Mouse (Mus musculus) hindbrain, embryonic 16.5 days (tissue): ENCODE measurements around the gene Tox2. TPM values are rescaled to one million over a fixed set of nuclear protein-coding genes. Genes with fewer than 3 reads are reported as not detected.

Experiments used
- ATAC-seq: fragments of 200-750 bp; cut with Nextera tagmentation; 2 replicates; pipeline ENCODE4 v1.8.0; 2017; ENCODE audit warnings: moderate TSS enrichment, moderate library complexity
- H3K27ac ChIP-seq: fragments of 300-500 bp; sonication (generic); 2 replicates; pipeline ENCODE4 v1.5.1; 2014; ENCODE audit warnings: low read depth, mild to moderate bottlenecking, control low read depth, low read length, moderate library complexity
- H3K27me3 ChIP-seq: fragments of 300-500 bp; sonication (generic); replicated peaks from 2 replicates; pipeline ENCODE4 v1.6.1; 2014; ENCODE audit warnings: low read length; ENCODE audit not compliant: control insufficient read depth, insufficient read depth
- H3K36me3 ChIP-seq: fragments of 300-500 bp; sonication (generic); 2 replicates; pipeline ENCODE4 v1.6.1; 2014; ENCODE audit warnings: mild to moderate bottlenecking, low read length, moderate library complexity, mixed read lengths; ENCODE audit not compliant: control insufficient read depth, insufficient read depth
- H3K4me1 ChIP-seq: fragments of 300-500 bp; sonication (generic); 2 replicates; pipeline ENCODE4 v1.6.1; 2014; ENCODE audit warnings: low read depth, low read length; ENCODE audit not compliant: control insufficient read depth, insufficient read depth
- H3K4me2 ChIP-seq: fragments of 300-500 bp; sonication (generic); 2 replicates; pipeline ENCODE4 v1.6.1; 2014; ENCODE audit warnings: mild to moderate bottlenecking, low read length, control low read depth, moderate library complexity
- H3K4me3 ChIP-seq: fragments of 300-500 bp; sonication (generic); 2 replicates; pipeline ENCODE4 v1.5.1; 2014; ENCODE audit warnings: mild to moderate bottlenecking, low read length, control low read depth, moderate library complexity
- H3K9ac ChIP-seq: fragments of 300-500 bp; sonication (generic); 2 replicates; pipeline ENCODE4 v1.6.1; 2014; ENCODE audit warnings: low read depth, mild to moderate bottlenecking, control low read depth, low read length, moderate library complexity
- H3K9me3 ChIP-seq: fragments of 300-500 bp; sonication (generic); 2 replicates; pipeline ENCODE4 v1.6.1; 2014; ENCODE audit warnings: mild to moderate bottlenecking, low read length, moderate library complexity; ENCODE audit not compliant: control insufficient read depth
- WGBS: fragments of 180-500 bp; shearing (Covaris S2); extraction: QIAGEN DNeasy Blood & Tissue Kit; methylation state at CpG from one replicate; pipeline ENCODE4 v1.1.7; 2014; 5-methylcytosine and 5-hydroxymethylcytosine counted together
- polyA plus RNA-seq: library from polyadenylated mRNA; unstranded; fragments of >200 nt; fragmentation: Nextera tagmentation; extraction: Ambion mirVana; gene quantifications from 2 replicates; pipeline ENCODE4 v1.2.1, GENCODE M21; 2015

The Tox2 gene
- polyA plus RNA-seq, 1 experiment from 2014 or later: 23.0 TPM

GRCm38 (mm10) chr2:163358662-163359061, 155.7 kb downstream of the Tox2 start:
- Histone ChIP-seq H3K4me2 (no peak overlapping the region), H3K4me3 (no peak overlapping the region), H3K4me1 (no peaks in the 10 kb centered on the region), H3K9me3 (no peaks in the 10 kb centered on the region), H3K9ac (no peak overlapping the region), H3K36me3 (no peaks in the 10 kb centered on the region), H3K27ac (no peak overlapping the region), H3K27me3 (no peaks in the 10 kb centered on the region; the same call in 1 of the 2 replicates)
- ATAC-seq: no peak
- 82% methylated on average over 5 of the region's 5 CpGs for WGBS

GRCm38 (mm10) chr2:163359253-163359652, 156.3 kb downstream of the Tox2 start:
- H3K27ac ChIP-seq: no peak overlapping the region
- H3K9me3 ChIP-seq: no peaks in the 10 kb centered on the region
- ATAC-seq: no peak
- H3K27me3 ChIP-seq: no peaks in the 10 kb centered on the region; the same call in 1 of the 2 replicates
- H3K36me3 ChIP-seq: no peaks in the 10 kb centered on the region
- 69% methylated on average over 2 of the region's 2 CpGs for WGBS
- H3K4me2 ChIP-seq: no peak overlapping the region
- H3K4me1 ChIP-seq: no peaks in the 10 kb centered on the region
- H3K4me3 ChIP-seq: no peak overlapping the region
- no peak overlapping the region for H3K9ac ChIP-seq

GRCm38 (mm10) chr2:163360858-163361623, 158.1 kb downstream of the Tox2 start:
- no peaks in the 10 kb centered on the region for H3K36me3 ChIP-seq
- no peak overlapping the region for H3K4me3 ChIP-seq
- H3K27me3 ChIP-seq: no peaks in the 10 kb centered on the region; the same call in 1 of the 2 replicates
- no peak overlapping the region for H3K27ac ChIP-seq
- H3K9me3 ChIP-seq: no peaks in the 10 kb centered on the region
- H3K4me2 ChIP-seq: no peak overlapping the region
- ATAC-seq: no peak
- H3K9ac ChIP-seq: no peak overlapping the region
- no peaks in the 10 kb centered on the region for H3K4me1 ChIP-seq
- WGBS: 83% methylated on average over 16 of the region's 16 CpGs

- Histone ChIP-seq H3K4me2 (no peak overlapping the region), H3K4me3 (no peak overlapping the region), H3K9ac (no peak overlapping the region), H3K27me3 (no peaks in the 10 kb centered on the region; the same call in 1 of the 2 replicates), H3K36me3 (no peaks in the 10 kb centered on the region), H3K27ac (no peak overlapping the region), H3K9me3 (no peaks in the 10 kb centered on the region), H3K4me1 (no peaks in the 10 kb centered on the region)
- WGBS: 81% methylated on average over 12 of the region's 12 CpGs
- no peak for ATAC-seq
Observed at GRCm38 (mm10) chr2:163362940-163363921, 160.3 kb downstream of the Tox2 start.

GRCm38 (mm10) chr2:163364785-163365541, 162.0 kb downstream of the Tox2 start:
- no peaks in the 10 kb centered on the region; the same call in 1 of the 2 replicates for H3K27me3 ChIP-seq
- no peaks in the 10 kb centered on the region for H3K36me3 ChIP-seq
- no peak overlapping the region for H3K9ac ChIP-seq
- ATAC-seq: no peak
- H3K27ac ChIP-seq: no peak overlapping the region
- H3K9me3 ChIP-seq: no peaks in the 10 kb centered on the region
- H3K4me1 ChIP-seq: no peaks in the 10 kb centered on the region
- no peak overlapping the region for H3K4me2 ChIP-seq
- WGBS: 77% methylated on average over 18 of the region's 18 CpGs
- H3K4me3 ChIP-seq: no peak overlapping the region

- Histone ChIP-seq H3K4me3 (no peak overlapping the region), H3K36me3 (no peaks in the 10 kb centered on the region), H3K9ac (no peak overlapping the region), H3K27ac (no peak overlapping the region), H3K4me1 (no peaks in the 10 kb centered on the region), H3K4me2 (no peak overlapping the region), H3K9me3 (no peaks in the 10 kb centered on the region), H3K27me3 (peaks cover 8% of the 10 kb centered on the region)
- 53% methylated on average over 4 of the region's 4 CpGs for WGBS
- ATAC-seq: no peak
Observed at GRCm38 (mm10) chr2:163370175-163370574, 167.2 kb downstream of the Tox2 start.

GRCm38 (mm10) chr2:163372627-163373026, 169.7 kb downstream of the Tox2 start:
- Histone ChIP-seq H3K36me3 (no peaks in the 10 kb centered on the region), H3K27me3 (peaks cover 27% of the 10 kb centered on the region), H3K27ac (no peak overlapping the region), H3K9ac (no peak overlapping the region), H3K4me3 (no peak overlapping the region), H3K4me2 (no peak overlapping the region), H3K9me3 (no peaks in the 10 kb centered on the region), H3K4me1 (no peaks in the 10 kb centered on the region)
- WGBS: 78% methylated on average over 1 of the region's 1 CpGs
- no peak for ATAC-seq
